Mouse (Mus musculus) liver, embryonic 16.5 days (tissue): Measurements from ENCODE around the gene 2810408A11Rik. TPM values are rescaled to one million over a fixed set of nuclear protein-coding genes. Genes with fewer than 3 reads are reported as not detected.

Experiments
- ATAC-seq: fragments of 200-750 bp; cut with Nextera tagmentation; 2 replicates; pipeline ENCODE4 v1.8.0; 2017; ENCODE audit warnings: low read depth, mild to moderate bottlenecking, moderate number of reproducible peaks, moderate library complexity
- H3K27ac ChIP-seq: fragments of 300-500 bp; sonication (generic); 2 replicates; pipeline ENCODE4 v1.5.1; 2014; ENCODE audit warnings: mild to moderate bottlenecking, low read length
- H3K27me3 ChIP-seq: fragments of 300-500 bp; sonication (generic); 2 replicates; pipeline ENCODE4 v1.6.1; 2014; ENCODE audit warnings: low read depth, low read length, mixed read lengths; ENCODE audit not compliant: control insufficient read depth, insufficient read depth
- H3K36me3 ChIP-seq: fragments of 300-500 bp; sonication (generic); 2 replicates; pipeline ENCODE4 v1.6.1; 2014; ENCODE audit warnings: mild to moderate bottlenecking; ENCODE audit not compliant: control insufficient read depth, insufficient read depth
- H3K4me1 ChIP-seq: fragments of 300-500 bp; sonication (generic); 2 replicates; pipeline ENCODE4 v1.6.1; 2014; ENCODE audit warnings: low read depth, low read length, mixed read lengths; ENCODE audit not compliant: control insufficient read depth
- H3K4me2 ChIP-seq: fragments of 300-500 bp; sonication (generic); 2 replicates; pipeline ENCODE4 v1.6.1; 2014; ENCODE audit warnings: low read depth, low read length, mixed read lengths
- H3K4me3 ChIP-seq: fragments of 300-500 bp; sonication (generic); 2 replicates; pipeline ENCODE4 v1.5.1; 2014; ENCODE audit warnings: low read depth, mild to moderate bottlenecking, low read length
- H3K9ac ChIP-seq: fragments of 300-500 bp; sonication (generic); 2 replicates; pipeline ENCODE4 v1.6.1; 2014; ENCODE audit warnings: low read depth, low read length
- H3K9me3 ChIP-seq: fragments of 300-500 bp; sonication (generic); replicated peaks from 2 replicates; pipeline ENCODE4 v1.6.1; 2016; ENCODE audit warnings: low read length; ENCODE audit not compliant: control insufficient read depth
- WGBS: fragments of 180-500 bp; shearing (Covaris S2); extraction: QIAGEN DNeasy Blood & Tissue Kit; methylation state at CpG from one replicate; pipeline ENCODE4 v1.1.7; 2014; ENCODE audit not compliant: insufficient replicate concordance; 5-methylcytosine and 5-hydroxymethylcytosine counted together
- polyA plus RNA-seq: library from polyadenylated mRNA; unstranded; fragments of >200 nt; fragmentation: Nextera tagmentation; extraction: Ambion mirVana; gene quantifications from 2 replicates; pipeline ENCODE4 v1.2.1, GENCODE M21; 2015

The 2810408A11Rik gene
- polyA plus RNA-seq, 1 experiment from 2014 or later: 0.46 TPM

DNA sequence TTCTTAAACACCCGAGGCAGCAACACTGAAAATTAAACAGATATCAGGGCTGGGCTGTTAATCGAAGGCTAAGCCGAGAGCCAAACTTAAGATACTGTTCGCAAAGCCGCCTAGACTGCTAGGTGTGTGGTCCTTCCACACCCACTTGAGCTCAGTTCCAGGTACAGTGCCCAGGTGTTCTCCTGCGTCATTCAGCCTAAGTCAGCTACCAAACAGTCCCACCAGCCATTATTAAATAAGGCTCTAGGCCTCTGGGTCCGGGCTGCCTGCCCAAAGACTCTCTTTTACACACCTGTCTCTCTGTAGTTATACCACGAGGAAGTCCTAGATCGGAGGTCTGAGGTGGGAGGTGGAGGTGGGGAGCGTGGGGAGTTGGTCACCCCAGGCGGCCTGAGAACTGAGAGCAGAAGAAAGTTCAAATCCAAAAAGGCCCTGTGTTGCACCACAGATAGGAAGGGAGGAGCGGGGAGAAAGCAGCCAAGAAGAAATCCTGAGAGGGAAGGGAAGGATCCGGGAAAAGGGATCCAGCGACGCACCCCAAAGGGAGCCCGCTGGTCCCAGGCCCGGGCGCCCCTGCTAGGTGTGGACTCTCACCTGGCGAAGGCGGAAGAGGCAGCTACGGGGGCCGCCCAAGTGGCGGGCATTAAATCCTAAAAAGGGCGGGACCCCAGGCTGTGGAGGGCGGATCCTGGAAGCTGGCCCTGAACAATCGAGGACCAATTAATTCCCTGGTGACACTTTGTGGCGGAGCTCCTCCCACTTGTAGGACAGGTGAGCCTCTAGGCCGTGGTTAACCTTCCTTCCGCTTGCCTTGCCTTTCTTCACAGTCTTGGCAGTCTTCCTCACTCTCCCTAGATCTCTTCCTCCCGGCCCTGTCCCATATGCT is 42.4 kb downstream of the 2810408A11Rik start, which contains the start of gene Tnk1:
TSS of gene Tnk1 (minus strand) at position 618 of the 886 bp plus-strand sequence.
- Histone ChIP-seq H3K4me2 (no peak within 1 kb of the TSS; the same call in 1 of the 2 replicates), H3K9ac (no peak within 1 kb of the TSS), H3K4me1 (peaks cover 28% of the 10 kb centered on the region), H3K9me3 (no peaks in the 10 kb centered on the region), H3K27ac (no peak within 1 kb of the TSS), H3K27me3 (peaks cover 10% of the 10 kb centered on the region), H3K36me3 (no peaks in the 10 kb centered on the region), H3K4me3 (no peak within 1 kb of the TSS)
- 40% methylated on average over 30 of the region's 30 CpGs for WGBS
- no peak for ATAC-seq

DNA sequence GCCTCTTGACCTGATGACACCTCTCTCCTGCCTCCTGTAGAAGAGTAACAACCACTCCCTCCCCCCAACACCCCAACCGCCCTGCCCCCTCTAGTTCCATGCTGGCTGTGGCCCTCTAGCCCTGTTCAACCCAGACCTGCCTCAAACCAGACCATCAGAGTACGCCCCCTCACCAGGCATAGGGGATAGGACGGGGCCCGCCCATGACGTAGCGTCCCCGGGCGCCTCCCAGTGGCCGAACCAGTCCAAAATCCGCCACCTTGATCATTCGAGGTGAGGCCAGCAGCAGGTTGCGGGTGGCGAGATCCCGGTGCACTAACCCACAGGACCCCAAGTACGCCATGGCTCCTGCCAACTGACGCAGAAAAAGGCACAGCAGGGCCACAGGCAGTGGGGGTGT is 45.4 kb downstream of the 2810408A11Rik start:
- H3K4me3 ChIP-seq: no peak overlapping the region
- peaks cover 14% of the 10 kb centered on the region for H3K36me3 ChIP-seq
- peaks cover 55% of the 10 kb centered on the region for H3K4me1 ChIP-seq
- WGBS: 19% methylated on average over 16 of the region's 16 CpGs
- peaks cover 10% of the 10 kb centered on the region for H3K27me3 ChIP-seq
- peak overlapping the region; percentile 41 for H3K4me2 ChIP-seq
- no peaks in the 10 kb centered on the region for H3K9me3 ChIP-seq
- 0 out of 2 replicates have a peak, but pooled peaks have one; percentile 14 for ATAC-seq
- H3K9ac ChIP-seq: peak overlapping the region; percentile 46
- peak overlapping the region; percentile 93 for H3K27ac ChIP-seq

- Histone ChIP-seq H3K4me2 (peak overlapping the region; percentile 41), H3K36me3 (peaks cover 20% of the 10 kb centered on the region), H3K9ac (peak overlapping the region; percentile 46), H3K9me3 (no peaks in the 10 kb centered on the region), H3K4me1 (peaks cover 60% of the 10 kb centered on the region), H3K4me3 (peak overlapping the region; percentile 6; the same call in 1 of the 2 replicates), H3K27ac (peak overlapping the region; percentile 93), H3K27me3 (peaks cover 10% of the 10 kb centered on the region)
- WGBS: 57% methylated on average over 10 of the region's 10 CpGs
- ATAC-seq: no peak
Measured at GRCm38 (mm10) chr11:69854680-69855079, 46.1 kb downstream of the 2810408A11Rik start.

- peak overlapping the region; percentile 77 for H3K4me2 ChIP-seq
- no peaks in the 10 kb centered on the region for H3K9me3 ChIP-seq
- H3K27ac ChIP-seq: peak overlapping the region; percentile 93
- WGBS: 21% methylated on average over 7 of the region's 7 CpGs
- H3K4me3 ChIP-seq: peak overlapping the region; percentile 47
- peaks cover 62% of the 10 kb centered on the region for H3K4me1 ChIP-seq
- H3K27me3 ChIP-seq: peaks cover 9% of the 10 kb centered on the region
- H3K9ac ChIP-seq: peak overlapping the region; percentile 64
- ATAC-seq: peak; percentile 93
- peaks cover 22% of the 10 kb centered on the region for H3K36me3 ChIP-seq
Measured at GRCm38 (mm10) chr11:69853994-69854393, 46.8 kb downstream of the 2810408A11Rik start.

DNA sequence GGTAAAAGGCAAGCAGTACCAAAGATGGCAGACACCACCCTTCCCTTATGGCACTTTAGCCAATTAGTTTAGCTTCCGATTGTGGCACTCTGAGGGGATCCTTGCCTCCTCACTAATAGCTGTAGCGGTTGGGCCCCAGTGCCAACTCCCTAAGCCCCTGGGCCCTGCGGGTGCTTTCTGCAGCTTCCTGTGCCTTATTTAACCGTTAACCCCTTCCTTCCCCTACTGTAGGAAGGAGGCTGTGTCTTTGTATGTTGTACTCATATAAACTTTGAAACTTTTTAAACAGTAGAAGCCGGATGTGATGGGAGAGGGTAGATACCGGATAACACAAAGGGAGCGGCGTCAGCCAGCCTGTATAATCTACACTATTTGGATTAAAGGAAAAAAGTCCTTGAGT is 50.0 kb downstream of the 2810408A11Rik start:
- Histone ChIP-seq H3K27me3 (no peaks in the 10 kb centered on the region), H3K27ac (peak overlapping the region; percentile 62), H3K4me1 (peaks cover 81% of the 10 kb centered on the region), H3K4me2 (0 out of 2 replicates have a peak overlapping the region, but pooled peaks have one; percentile 2), H3K4me3 (no peak overlapping the region), H3K9ac (no peak overlapping the region), H3K36me3 (peaks cover 22% of the 10 kb centered on the region), H3K9me3 (no peaks in the 10 kb centered on the region)
- ATAC-seq: no peak
- WGBS: 37% methylated on average over 8 of the region's 8 CpGs

DNA sequence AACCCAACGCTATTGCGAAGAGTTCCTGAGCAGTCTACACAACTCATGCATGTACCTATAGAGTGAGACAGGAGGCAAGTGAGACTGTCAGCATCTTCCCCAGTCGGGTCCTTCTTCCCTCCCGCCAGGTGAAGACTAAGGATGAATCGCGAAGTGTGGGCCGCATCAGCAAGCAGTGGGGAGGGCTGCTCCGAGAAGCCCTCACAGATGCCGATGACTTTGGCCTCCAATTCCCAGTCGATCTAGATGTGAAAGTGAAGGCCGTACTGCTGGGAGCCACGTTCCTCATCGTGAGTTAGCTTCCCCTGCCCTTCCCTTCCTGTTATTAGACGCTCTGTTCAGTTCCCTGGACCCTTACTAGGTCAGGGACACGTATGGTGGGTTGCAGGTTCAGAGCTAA is 50.9 kb downstream of the 2810408A11Rik start:
- Histone ChIP-seq H3K4me3 (no peak overlapping the region), H3K9ac (no peak overlapping the region), H3K27ac (peak overlapping the region; percentile 62), H3K4me2 (no peak overlapping the region), H3K36me3 (peaks cover 22% of the 10 kb centered on the region), H3K4me1 (peaks cover 79% of the 10 kb centered on the region), H3K27me3 (no peaks in the 10 kb centered on the region), H3K9me3 (no peaks in the 10 kb centered on the region)
- no peak for ATAC-seq
- WGBS: 82% methylated on average over 15 of the region's 15 CpGs

- no peak overlapping the region for H3K4me3 ChIP-seq
- peaks cover 22% of the 10 kb centered on the region for H3K36me3 ChIP-seq
- 75% methylated on average over 9 of the region's 9 CpGs for WGBS
- no peak overlapping the region for H3K4me2 ChIP-seq
- H3K27ac ChIP-seq: peak overlapping the region; percentile 73
- peaks cover 74% of the 10 kb centered on the region for H3K4me1 ChIP-seq
- H3K9me3 ChIP-seq: no peaks in the 10 kb centered on the region
- no peak overlapping the region for H3K9ac ChIP-seq
- H3K27me3 ChIP-seq: no peaks in the 10 kb centered on the region
- no peak for ATAC-seq
Measured at GRCm38 (mm10) chr11:69849128-69849527, 51.7 kb downstream of the 2810408A11Rik start.

GRCm38 (mm10) chr11:69848021-69848420 is 52.8 kb downstream of the 2810408A11Rik start:
- no peak overlapping the region for H3K9ac ChIP-seq
- H3K4me3 ChIP-seq: no peak overlapping the region
- H3K4me1 ChIP-seq: peaks cover 67% of the 10 kb centered on the region
- peak overlapping the region; percentile 88 for H3K4me2 ChIP-seq
- no peaks in the 10 kb centered on the region for H3K27me3 ChIP-seq
- peak overlapping the region; percentile 6; the same call in 1 of the 2 replicates for H3K27ac ChIP-seq
- H3K36me3 ChIP-seq: peaks cover 22% of the 10 kb centered on the region
- no peak for ATAC-seq
- 89% methylated on average over 6 of the region's 6 CpGs for WGBS
- no peaks in the 10 kb centered on the region for H3K9me3 ChIP-seq
